Mouse (Mus musculus) heart, postnatal 0 days (tissue): Measurements from ENCODE around the gene Alkbh1. TPM values are rescaled to one million over a fixed set of nuclear protein-coding genes. Genes with fewer than 3 reads are reported as not detected.

Experiments used
- ATAC-seq: fragments of 200-750 bp; cut with Nextera tagmentation; 2 replicates; pipeline ENCODE4 v1.8.0; 2017; ENCODE audit warnings: low read depth, moderate number of reproducible peaks, moderate library complexity; ENCODE audit not compliant: insufficient read depth
- DNase-seq: peaks from one replicate; pipeline ENCODE4 v3.0.0-alpha.2; 2016; ENCODE audit warnings: low spot score
- H3K27ac ChIP-seq: fragments of 300-500 bp; sonication (generic); 2 replicates; pipeline ENCODE4 v1.5.1; 2014; ENCODE audit warnings: low read depth, mild to moderate bottlenecking
- H3K27me3 ChIP-seq: fragments of 300-500 bp; sonication (generic); 2 replicates; pipeline ENCODE4 v1.6.1; 2014; ENCODE audit warnings: low read length, mixed read lengths; ENCODE audit not compliant: control insufficient read depth, insufficient read depth
- H3K36me3 ChIP-seq: fragments of 300-500 bp; sonication (generic); replicated peaks from 2 replicates; pipeline ENCODE4 v1.6.1; 2014; ENCODE audit warnings: low read length, mixed read lengths; ENCODE audit not compliant: control insufficient read depth, insufficient read depth
- H3K4me1 ChIP-seq: fragments of 300-500 bp; sonication (generic); 2 replicates; pipeline ENCODE4 v1.6.1; 2014; ENCODE audit warnings: antibody characterized with exemption; ENCODE audit not compliant: control insufficient read depth, insufficient read depth
- H3K4me2 ChIP-seq: fragments of 300-500 bp; sonication (generic); 2 replicates; pipeline ENCODE4 v1.6.1; 2014; ENCODE audit warnings: low read depth, mild to moderate bottlenecking, low read length, moderate library complexity
- H3K4me3 ChIP-seq: fragments of 300-500 bp; sonication (generic); 2 replicates; pipeline ENCODE4 v1.5.1; 2014; ENCODE audit warnings: low read depth, low read length
- H3K9ac ChIP-seq: fragments of 300-500 bp; sonication (generic); replicated peaks from 2 replicates; pipeline ENCODE4 v1.6.1; 2014; ENCODE audit warnings: low read depth, low read length, mixed read lengths
- H3K9me3 ChIP-seq: fragments of 300-500 bp; sonication (generic); replicated peaks from 2 replicates; pipeline ENCODE4 v1.6.1; 2016; ENCODE audit warnings: low read length; ENCODE audit not compliant: control insufficient read depth
- CTCF ChIP-seq: IDR thresholded peaks from 2 replicates; pipeline ENCODE4 v1.5.1; 2016; ENCODE audit warnings: antibody characterized with exemption, control low read depth, low read depth
- EP300 ChIP-seq: IDR thresholded peaks from 2 replicates; pipeline ENCODE4 v1.6.1; 2016; ENCODE audit warnings: antibody characterized with exemption, low read depth
- WGBS: fragments of 180-500 bp; shearing (Covaris S2); extraction: QIAGEN DNeasy Blood & Tissue Kit; methylation state at CpG from one replicate; pipeline ENCODE4 v1.1.7; 2014; 5-methylcytosine and 5-hydroxymethylcytosine counted together
- polyA plus RNA-seq: library from polyadenylated mRNA; unstranded; fragments of >200 nt; fragmentation: Nextera tagmentation; extraction: Ambion mirVana; gene quantifications from 2 replicates; pipeline ENCODE4 v1.2.1, GENCODE M21; 2015
- total RNA-seq: library from RNA; depleted of rRNA; stranded (reverse); fragments of >200 nt; gene quantifications from 2 replicates; pipeline ENCODE4 v1.2.3, GENCODE M21; 2014; ENCODE audit warnings: low replicate concordance

Gene Alkbh1
- total and polyA plus RNA-seq, 2 experiments from 2014 or later = 17.7 to 26.2 TPM

DNA sequence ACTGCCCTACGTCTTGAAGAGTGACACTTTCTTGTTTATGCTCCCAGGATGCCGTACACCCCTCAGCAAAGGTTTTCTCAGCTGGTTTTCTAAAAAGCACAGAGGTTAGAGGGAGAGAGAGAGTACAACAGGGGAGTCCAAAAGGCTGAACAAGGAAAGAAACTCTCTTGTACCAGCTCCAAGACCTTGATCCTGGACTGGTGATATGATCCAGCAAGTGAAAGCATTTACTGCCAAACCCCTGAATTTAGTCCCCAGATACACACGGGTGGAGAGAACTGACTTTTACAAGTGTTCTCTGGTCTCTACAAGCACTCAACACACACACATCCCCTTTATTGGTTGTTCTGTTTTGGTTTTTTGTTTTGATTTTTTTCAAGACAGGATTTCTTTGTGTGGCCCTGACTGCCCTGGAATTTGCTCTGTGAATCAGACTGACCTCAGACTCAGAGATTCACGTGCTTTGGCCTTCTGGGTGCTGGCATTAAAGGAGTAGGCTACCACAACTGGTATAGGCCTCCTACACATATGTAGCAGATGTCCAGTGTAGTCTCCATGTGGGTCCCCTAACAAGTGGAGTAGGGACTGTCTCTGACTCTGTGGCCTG, 45.9 kb downstream of the Alkbh1 start:
- DNase-seq = no peak
- TF ChIP-seq EP300 = no peak
- no peak for TF ChIP-seq CTCF
- Histone ChIP-seq H3K4me2 (no peak overlapping the region), H3K27ac (no peak overlapping the region), H3K4me1 (no peaks in the 10 kb centered on the region; the same call in 1 of the 2 replicates), H3K9me3 (no peaks in the 10 kb centered on the region), H3K9ac (no peak overlapping the region), H3K36me3 (no peaks in the 10 kb centered on the region), H3K4me3 (no peak overlapping the region), H3K27me3 (no peaks in the 10 kb centered on the region)
- no peak for ATAC-seq
- 60% methylated on average over 4 of the region's 4 CpGs for WGBS

DNA sequence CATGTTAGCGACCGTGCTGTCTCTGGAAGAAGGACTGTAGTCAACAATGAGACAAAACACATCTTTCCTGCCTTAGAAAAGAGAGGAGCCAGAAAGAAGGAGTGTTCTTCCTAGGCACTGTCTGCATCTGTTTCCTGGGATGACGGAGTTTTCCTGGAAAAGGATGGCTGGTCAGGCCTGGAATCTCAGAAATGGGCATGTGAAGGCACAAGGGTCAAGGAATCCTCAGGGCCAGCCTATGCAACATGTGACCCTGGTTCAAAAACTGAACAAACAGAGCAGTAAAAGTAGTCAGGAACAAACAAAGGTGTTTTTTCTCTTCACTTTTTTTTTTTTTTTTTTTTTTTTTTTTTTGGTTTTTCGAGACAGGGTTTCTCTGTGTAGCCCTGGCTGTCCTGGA, 46.7 kb downstream of the Alkbh1 start:
- H3K27me3 ChIP-seq = no peaks in the 10 kb centered on the region
- no peak overlapping the region for H3K4me3 ChIP-seq
- no peaks in the 10 kb centered on the region for H3K36me3 ChIP-seq
- H3K9ac ChIP-seq = no peak overlapping the region
- WGBS = 74% methylated on average over 4 of the region's 4 CpGs
- TF ChIP-seq EP300 (no peak), CTCF (no peak)
- no peak overlapping the region for H3K4me2 ChIP-seq
- no peak overlapping the region for H3K27ac ChIP-seq
- H3K9me3 ChIP-seq = no peaks in the 10 kb centered on the region
- no peaks in the 10 kb centered on the region; the same call in 1 of the 2 replicates for H3K4me1 ChIP-seq
- ATAC-seq = no peak
- DNase-seq = no peak

DNA sequence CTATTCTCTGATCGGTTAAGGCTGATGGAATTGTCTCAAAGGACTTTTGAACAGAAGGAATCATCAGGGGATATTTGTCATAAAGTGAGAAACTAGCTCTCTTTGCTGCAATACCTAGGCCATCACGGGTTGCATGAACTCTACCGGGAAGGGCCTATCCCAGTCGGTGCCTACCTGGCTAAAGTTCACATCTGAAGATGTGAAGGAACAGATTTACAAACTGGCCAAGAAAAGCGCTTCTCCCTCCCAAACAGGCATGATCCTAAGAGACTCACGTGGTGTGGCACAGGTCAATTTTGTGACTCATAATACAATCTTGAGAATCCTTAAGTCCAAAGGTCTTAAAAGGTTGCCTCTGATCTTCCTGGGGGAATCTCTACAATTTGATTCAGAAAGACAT, 49.5 kb downstream of the Alkbh1 start:
- H3K4me2 ChIP-seq = no peak overlapping the region
- no peaks in the 10 kb centered on the region for H3K27me3 ChIP-seq
- WGBS = 85% methylated on average over 6 of the region's 6 CpGs
- no peaks in the 10 kb centered on the region for H3K36me3 ChIP-seq
- ATAC-seq = no peak
- no peaks in the 10 kb centered on the region for H3K9me3 ChIP-seq
- no peak overlapping the region for H3K4me3 ChIP-seq
- DNase-seq = no peak
- no peak overlapping the region for H3K9ac ChIP-seq
- H3K27ac ChIP-seq = no peak overlapping the region
- no peaks in the 10 kb centered on the region; the same call in 1 of the 2 replicates for H3K4me1 ChIP-seq
- TF ChIP-seq EP300 (no peak), CTCF (no peak)

DNA sequence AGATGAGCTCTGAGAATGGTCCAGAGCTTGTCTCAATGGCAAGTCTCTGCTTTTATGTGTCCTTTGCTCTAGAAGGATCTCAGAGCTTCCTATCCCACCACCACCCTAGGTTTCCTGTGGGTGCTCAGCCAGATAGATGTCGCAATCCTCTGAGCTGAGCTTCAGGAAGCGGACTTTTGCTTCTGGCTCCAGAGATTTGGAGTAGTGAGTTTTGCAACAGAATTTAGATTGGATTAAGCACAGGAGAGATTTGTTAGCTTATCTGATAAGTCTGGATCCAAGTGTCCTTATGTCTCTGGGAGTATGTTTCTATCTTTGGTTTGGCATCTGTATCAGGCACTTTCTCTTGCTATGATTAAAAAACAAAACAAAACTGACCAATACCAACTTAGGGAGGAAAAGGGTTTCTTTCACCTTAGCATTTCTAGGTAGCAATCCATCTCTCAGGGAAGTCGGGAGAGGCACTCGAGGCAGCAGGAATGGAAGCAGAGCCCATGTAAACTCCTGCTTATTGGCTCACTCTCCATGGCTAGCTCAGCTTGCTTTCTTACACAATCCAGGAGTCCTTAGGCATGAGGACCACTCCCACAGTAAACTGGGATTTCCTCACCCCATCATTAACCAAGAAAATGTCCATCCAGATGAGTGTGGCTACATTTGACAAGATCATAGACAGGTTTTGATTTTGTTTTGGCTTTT, 50.2 kb downstream of the Alkbh1 start:
- Histone ChIP-seq H3K4me2 (no peak overlapping the region), H3K36me3 (no peaks in the 10 kb centered on the region), H3K27me3 (no peaks in the 10 kb centered on the region), H3K27ac (peak overlapping the region; percentile 20; the same call in 1 of the 2 replicates), H3K9me3 (no peaks in the 10 kb centered on the region), H3K9ac (no peak overlapping the region), H3K4me1 (peaks cover 5% of the 10 kb centered on the region; the same call in 1 of the 2 replicates), H3K4me3 (no peak overlapping the region)
- WGBS = 63% methylated on average over 4 of the region's 4 CpGs
- TF ChIP-seq CTCF (no peak), EP300 (no peak)
- DNase-seq (no peak), ATAC-seq (no peak)

DNA sequence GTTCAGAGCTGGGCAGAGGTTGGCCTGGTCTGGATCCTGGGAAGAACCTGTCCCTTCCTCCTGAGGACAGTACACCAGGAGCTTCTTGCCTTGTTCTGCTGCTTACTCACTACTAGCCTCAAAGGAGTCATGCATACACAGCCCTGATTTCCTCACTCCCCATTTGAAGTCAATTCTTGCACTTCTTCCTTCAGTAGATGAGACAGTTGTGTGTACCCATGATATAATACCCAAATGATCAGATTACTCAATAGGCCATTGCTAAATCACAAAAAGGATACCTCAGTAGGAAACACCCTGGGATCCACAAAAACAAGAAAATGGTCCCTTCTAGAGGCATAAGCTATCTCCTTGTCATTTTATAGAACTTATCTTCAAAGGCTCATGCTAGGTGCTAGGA, 52.5 kb downstream of the Alkbh1 start:
- TF ChIP-seq EP300 = no peak
- no peak for TF ChIP-seq CTCF

More for the DNA sequence above, 52.5 kb downstream of the Alkbh1 start:
- Histone ChIP-seq H3K4me1 (peaks cover 13% of the 10 kb centered on the region), H3K27ac (no peak overlapping the region), H3K4me2 (no peak overlapping the region), H3K4me3 (no peak overlapping the region), H3K27me3 (no peaks in the 10 kb centered on the region), H3K9ac (no peak overlapping the region), H3K9me3 (no peaks in the 10 kb centered on the region), H3K36me3 (no peaks in the 10 kb centered on the region)
- DNase-seq = no peak
- ATAC-seq = no peak
